Mouse (Mus musculus) erythroblast, embryonic 14.5 days (primary cell): ENCODE data around the gene Fgfr2. TPM values are rescaled to one million over a fixed set of nuclear protein-coding genes. Genes with fewer than 3 reads are reported as not detected.

Experiments
- H3K27me3 ChIP-seq: 2 replicates; pipeline ENCODE4 v1.6.1; 2012; ENCODE audit warnings: inconsistent platforms; ENCODE audit not compliant: control insufficient read depth
- H3K36me3 ChIP-seq: 2 replicates; pipeline ENCODE4 v1.6.1; 2012; ENCODE audit warnings: mild to moderate bottlenecking, inconsistent platforms; ENCODE audit not compliant: control insufficient read depth
- H3K4me1 ChIP-seq: 2 replicates; pipeline ENCODE4 v1.6.1; 2012; ENCODE audit warnings: inconsistent platforms; ENCODE audit not compliant: control insufficient read depth
- H3K4me3 ChIP-seq: replicated peaks from 2 replicates; pipeline ENCODE3; 2012; ENCODE audit warnings: moderate library complexity, mild to moderate bottlenecking, inconsistent platforms
- H3K9me3 ChIP-seq: 2 replicates; pipeline ENCODE4 v1.6.1; 2012; ENCODE audit warnings: low read length, inconsistent platforms, mixed read lengths; ENCODE audit not compliant: control insufficient read depth
- GATA1 ChIP-seq: IDR thresholded peaks from 2 replicates; pipeline ENCODE4 v1.6.1; 2012; ENCODE audit warnings: low read length, inconsistent platforms, mixed read lengths
- TAL1 ChIP-seq: IDR thresholded peaks from 3 replicates; pipeline ENCODE4 v1.6.1; 2012; ENCODE audit warnings: low read length, inconsistent platforms, mixed read lengths
- polyA plus RNA-seq: library from polyadenylated mRNA; stranded (reverse); fragments of >175 nt; gene quantifications from 2 replicates; pipeline ENCODE4 v1.2.3, GENCODE M21; 2012

The Fgfr2 gene
- polyA plus RNA-seq, 1 experiment = not detected

- H3K27me3 ChIP-seq = no peaks in the 10 kb centered on the region
- no peak overlapping the region for H3K4me3 ChIP-seq
- TF ChIP-seq TAL1 (no peak), GATA1 (no peak)
- no peaks in the 10 kb centered on the region for H3K9me3 ChIP-seq
- no peaks in the 10 kb centered on the region for H3K36me3 ChIP-seq
- H3K4me1 ChIP-seq = no peaks in the 10 kb centered on the region
Measured at GRCm38 (mm10) chr7:130894931-130895617, 2228.1 kb downstream of the Fgfr2 start.

- no peak overlapping the region for H3K4me3 ChIP-seq
- H3K4me1 ChIP-seq = no peaks in the 10 kb centered on the region
- H3K9me3 ChIP-seq = no peaks in the 10 kb centered on the region
- no peaks in the 10 kb centered on the region for H3K36me3 ChIP-seq
- no peaks in the 10 kb centered on the region for H3K27me3 ChIP-seq
- TF ChIP-seq GATA1 (no peak), TAL1 (no peak)
Measured at GRCm38 (mm10) chr7:130892973-130893372, 2230.2 kb downstream of the Fgfr2 start.

GRCm38 (mm10) chr7:130890871-130891270, 2232.3 kb downstream of the Fgfr2 start:
- no peak for TF ChIP-seq GATA1
- no peak for TF ChIP-seq TAL1
- Histone ChIP-seq H3K36me3 (no peaks in the 10 kb centered on the region; the same call in 1 of the 2 replicates), H3K4me3 (no peak overlapping the region), H3K9me3 (no peaks in the 10 kb centered on the region), H3K27me3 (no peaks in the 10 kb centered on the region), H3K4me1 (no peaks in the 10 kb centered on the region)

- H3K9me3 ChIP-seq = no peaks in the 10 kb centered on the region
- H3K4me1 ChIP-seq = no peaks in the 10 kb centered on the region
- TF ChIP-seq TAL1 (no peak), GATA1 (no peak)
Measured at GRCm38 (mm10) chr7:130887946-130888345, 2235.2 kb downstream of the Fgfr2 start.

DNA sequence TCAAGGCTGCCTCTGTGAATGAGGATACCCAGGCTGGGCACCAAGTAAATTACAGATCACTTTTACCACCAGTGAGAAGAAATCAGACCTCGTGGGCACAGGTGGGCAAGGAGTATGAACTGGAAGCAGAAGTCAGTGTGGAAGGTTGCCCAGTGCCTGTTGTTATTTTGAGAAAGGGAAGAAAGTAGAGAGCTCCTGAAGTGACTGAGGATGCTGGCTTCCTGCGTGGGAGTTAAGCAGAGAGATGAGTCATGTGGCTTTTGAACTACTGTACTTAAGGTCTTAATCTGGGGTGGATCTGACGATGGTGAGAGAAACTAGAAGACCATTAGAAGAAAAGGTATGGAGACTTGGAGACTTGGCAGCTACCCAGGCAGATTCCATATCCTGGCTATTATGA, 2236.9 kb downstream of the Fgfr2 start:
- H3K9me3 ChIP-seq = no peaks in the 10 kb centered on the region
- no peaks in the 10 kb centered on the region; the same call in 1 of the 2 replicates for H3K36me3 ChIP-seq
- no peaks in the 10 kb centered on the region for H3K27me3 ChIP-seq
- TF ChIP-seq TAL1 = no peak
- TF ChIP-seq GATA1 = no peak
- no peaks in the 10 kb centered on the region for H3K4me1 ChIP-seq
- H3K4me3 ChIP-seq = no peak overlapping the region

More at GRCm38 (mm10) chr7:130887946-130888345, 2235.2 kb downstream of the Fgfr2 start:
- Histone ChIP-seq H3K36me3 (no peaks in the 10 kb centered on the region; the same call in 1 of the 2 replicates), H3K27me3 (no peaks in the 10 kb centered on the region), H3K4me3 (no peak overlapping the region)

DNA sequence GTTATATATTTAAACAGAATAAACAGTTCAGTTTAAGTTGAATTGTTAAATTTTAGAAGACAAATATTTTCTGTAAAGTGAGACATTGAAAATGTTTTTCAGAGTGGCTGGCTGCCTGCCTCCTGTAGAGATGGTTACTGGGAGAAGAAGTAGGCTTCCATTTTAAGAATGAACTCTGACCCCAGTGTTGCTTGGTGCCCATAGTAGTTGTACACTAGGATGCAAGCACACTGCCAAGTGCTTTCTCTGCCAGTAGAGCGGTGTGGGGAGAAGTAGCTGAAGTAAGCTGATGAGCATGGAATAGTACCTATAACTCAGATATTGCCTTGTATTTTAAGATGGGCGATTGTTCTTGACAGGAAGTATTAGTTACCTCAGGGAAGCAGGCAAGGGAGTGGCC, 2239.0 kb downstream of the Fgfr2 start:
- Histone ChIP-seq H3K27me3 (no peaks in the 10 kb centered on the region), H3K9me3 (no peaks in the 10 kb centered on the region), H3K36me3 (no peaks in the 10 kb centered on the region; the same call in 1 of the 2 replicates), H3K4me1 (no peaks in the 10 kb centered on the region), H3K4me3 (no peak overlapping the region)
- TF ChIP-seq GATA1 (no peak), TAL1 (no peak)

GRCm38 (mm10) chr7:130867256-130867655, 2255.9 kb downstream of the Fgfr2 start:
- Histone ChIP-seq H3K4me3 (no peak overlapping the region), H3K27me3 (peaks cover 34% of the 10 kb centered on the region), H3K9me3 (no peaks in the 10 kb centered on the region), H3K4me1 (peaks cover 5% of the 10 kb centered on the region; the same call in 1 of the 2 replicates), H3K36me3 (no peaks in the 10 kb centered on the region)
- TF ChIP-seq GATA1 (no peak), TAL1 (no peak)

DNA sequence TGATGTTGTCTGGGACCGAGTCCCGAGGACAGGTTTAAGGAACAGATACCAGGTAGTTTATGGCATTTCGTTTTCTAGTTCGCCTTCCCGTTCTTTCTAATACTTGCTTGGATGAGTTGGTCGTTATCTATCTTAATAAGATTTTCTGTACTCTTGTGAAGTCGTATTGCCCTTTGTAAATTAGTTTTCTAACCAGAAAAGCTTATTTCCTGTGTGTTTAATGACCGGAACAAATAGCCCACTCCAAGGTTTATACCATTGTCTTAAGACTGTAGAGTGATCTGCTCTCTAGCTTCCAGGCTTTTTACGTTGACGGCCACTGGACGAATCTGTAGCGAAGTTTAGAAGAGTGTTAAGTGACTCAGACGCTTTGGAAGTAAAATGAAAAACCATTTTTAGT, 2256.5 kb downstream of the Fgfr2 start:
- Histone ChIP-seq H3K36me3 (no peaks in the 10 kb centered on the region), H3K4me3 (peak overlapping the region; percentile 59), H3K27me3 (peaks cover 34% of the 10 kb centered on the region), H3K9me3 (no peaks in the 10 kb centered on the region), H3K4me1 (peaks cover 5% of the 10 kb centered on the region; the same call in 1 of the 2 replicates)
- TF ChIP-seq TAL1 = no peak
- TF ChIP-seq GATA1 = no peak

GRCm38 (mm10) chr7:130865613-130866591, 2257.2 kb downstream of the Fgfr2 start, which contains the start of gene Plekha1:
TSS of gene Plekha1 (plus strand) at chr7:130865756.
- Histone ChIP-seq H3K27me3 (peaks cover 34% of the 10 kb centered on the region), H3K4me1 (peaks cover 5% of the 10 kb centered on the region; the same call in 1 of the 2 replicates), H3K4me3 (peak within 1 kb of the TSS; percentile 59), H3K36me3 (no peaks in the 10 kb centered on the region), H3K9me3 (no peaks in the 10 kb centered on the region)
- TF ChIP-seq TAL1 (no peak), GATA1 (no peak)
